Mouse (Mus musculus) testis, adult 2 months (tissue): ENCODE measurements around the gene Dnajc13. TPM values are rescaled to one million over a fixed set of nuclear protein-coding genes. Genes with fewer than 3 reads are reported as not detected.

Source experiments
- H3K27ac ChIP-seq: fragments of 200-500 bp; 2 replicates; pipeline ENCODE4 v1.5.1; 2012; ENCODE audit warnings: low read depth, low read length; ENCODE audit not compliant: control insufficient read depth, insufficient read depth
- H3K27me3 ChIP-seq: fragments of 200-500 bp; 2 replicates; pipeline ENCODE4 v1.6.1; 2012; ENCODE audit warnings: mild to moderate bottlenecking, low read length, moderate library complexity; ENCODE audit not compliant: control insufficient read depth, insufficient read depth
- H3K36me3 ChIP-seq: fragments of 200-500 bp; 2 replicates; pipeline ENCODE4 v1.6.1; 2012; ENCODE audit warnings: mild to moderate bottlenecking, low read length; ENCODE audit not compliant: control insufficient read depth, insufficient read depth
- H3K4me1 ChIP-seq: fragments of 200-500 bp; 2 replicates; pipeline ENCODE4 v1.6.1; 2012; ENCODE audit warnings: low read length; ENCODE audit not compliant: control insufficient read depth, insufficient read depth
- H3K4me3 ChIP-seq: fragments of 200-500 bp; 2 replicates; pipeline ENCODE4 v1.5.1; 2012; ENCODE audit warnings: low read depth, mild to moderate bottlenecking, low read length, moderate library complexity, mixed read lengths; ENCODE audit not compliant: control insufficient read depth
- CTCF ChIP-seq: fragments of 200-500 bp; IDR thresholded peaks from 2 replicates; pipeline ENCODE4 v1.5.1; 2012; ENCODE audit warnings: low read depth, mild to moderate bottlenecking, inconsistent platforms, low read length, moderate library complexity; ENCODE audit not compliant: control insufficient read depth, insufficient read depth, insufficient replicate concordance
- POLR2A ChIP-seq: fragments of 200-500 bp; IDR thresholded peaks from 2 replicates; pipeline ENCODE4 v1.6.1; 2012; ENCODE audit warnings: low read depth, mild to moderate bottlenecking, inconsistent platforms, low read length, moderate library complexity; ENCODE audit not compliant: control insufficient read depth
- polyA plus RNA-seq: library from polyadenylated mRNA; depleted of rRNA; stranded (reverse); fragments of >200 nt; gene quantifications from 2 replicates; pipeline ENCODE4 v1.2.3, GENCODE M21; 2012; rRNA removed

Dnajc13 gene
- 22.3 and 26.7 TPM in 2 replicates for polyA plus RNA-seq

GRCm38 (mm10) chr9:104262823-104263352, at the start of gene Dnajc13:
Gene Dnajc13, minus strand, starts transcription at chr9:104262930.
- peak within 1 kb of the TSS; percentile 75; the same call in 1 of the 2 replicates for H3K27ac ChIP-seq
- TF ChIP-seq CTCF (no peak), POLR2A (peak; percentile 69)
- H3K36me3 ChIP-seq: no peaks in the 10 kb centered on the region
- H3K27me3 ChIP-seq: no peaks in the 10 kb centered on the region
- peaks cover 5% of the 10 kb centered on the region for H3K4me1 ChIP-seq
- peak within 1 kb of the TSS; percentile 99 for H3K4me3 ChIP-seq

GRCm38 (mm10) chr9:104306734-104307133, 44.0 kb upstream of the Dnajc13 start:
- TF ChIP-seq CTCF (peak; percentile 72; the same call in 1 of the 2 replicates), POLR2A (no peak)
- Histone ChIP-seq H3K36me3 (no peaks in the 10 kb centered on the region), H3K4me1 (no peaks in the 10 kb centered on the region), H3K4me3 (no peak overlapping the region), H3K27ac (no peak overlapping the region), H3K27me3 (no peaks in the 10 kb centered on the region)

- TF ChIP-seq POLR2A (no peak), CTCF (no peak)
- no peaks in the 10 kb centered on the region for H3K27me3 ChIP-seq
- no peak overlapping the region for H3K27ac ChIP-seq
- no peak overlapping the region for H3K4me3 ChIP-seq
- H3K4me1 ChIP-seq: no peaks in the 10 kb centered on the region
- no peaks in the 10 kb centered on the region for H3K36me3 ChIP-seq
Observed at GRCm38 (mm10) chr9:104305333-104306111, 42.8 kb upstream of the Dnajc13 start.

GRCm38 (mm10) chr9:104304800-104305199, 42.1 kb upstream of the Dnajc13 start:
- H3K36me3 ChIP-seq: no peaks in the 10 kb centered on the region
- H3K27me3 ChIP-seq: no peaks in the 10 kb centered on the region
- H3K4me1 ChIP-seq: no peaks in the 10 kb centered on the region
- TF ChIP-seq CTCF: no peak
- TF ChIP-seq POLR2A: no peak
- no peak overlapping the region for H3K4me3 ChIP-seq
- no peak overlapping the region for H3K27ac ChIP-seq

GRCm38 (mm10) chr9:104304376-104304775, 41.6 kb upstream of the Dnajc13 start:
- Histone ChIP-seq H3K27ac (no peak overlapping the region), H3K36me3 (no peaks in the 10 kb centered on the region)

GRCm38 (mm10) chr9:104300569-104300968, 37.8 kb upstream of the Dnajc13 start:
- Histone ChIP-seq H3K27me3 (no peaks in the 10 kb centered on the region), H3K4me3 (no peak overlapping the region), H3K27ac (no peak overlapping the region), H3K36me3 (no peaks in the 10 kb centered on the region), H3K4me1 (no peaks in the 10 kb centered on the region)
- no peak for TF ChIP-seq POLR2A
- TF ChIP-seq CTCF: no peak

More at GRCm38 (mm10) chr9:104304376-104304775, 41.6 kb upstream of the Dnajc13 start:
- Histone ChIP-seq H3K4me3 (no peak overlapping the region), H3K27me3 (no peaks in the 10 kb centered on the region), H3K4me1 (no peaks in the 10 kb centered on the region)
- TF ChIP-seq POLR2A (no peak), CTCF (no peak)

GRCm38 (mm10) chr9:104297041-104297440, 34.3 kb upstream of the Dnajc13 start:
- Histone ChIP-seq H3K27ac (no peak overlapping the region), H3K4me1 (no peaks in the 10 kb centered on the region), H3K4me3 (no peak overlapping the region), H3K36me3 (no peaks in the 10 kb centered on the region), H3K27me3 (no peaks in the 10 kb centered on the region)
- TF ChIP-seq POLR2A (no peak), CTCF (no peak)
